ENCODE assay signal across 20 mouse cellular contexts in the genomic region with DNA sequence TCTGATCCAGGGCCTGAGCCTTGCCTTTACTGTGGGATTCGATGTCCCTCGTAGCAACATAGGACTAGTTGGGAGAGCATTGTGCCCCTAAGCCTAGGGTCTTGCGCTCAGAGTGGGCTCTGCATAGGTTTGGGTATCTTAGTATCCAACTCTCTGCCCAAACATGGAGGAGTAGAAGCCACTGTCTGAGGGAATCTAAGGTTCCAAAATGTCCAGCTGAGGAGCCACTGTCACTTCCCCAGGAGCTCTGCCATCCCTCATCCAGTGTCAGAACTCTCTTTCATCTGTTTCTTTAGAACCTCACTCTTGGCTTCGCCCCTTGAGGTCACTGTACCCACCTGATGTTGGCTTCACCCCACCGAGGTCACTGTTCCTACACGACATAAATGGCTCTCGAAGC. TPM values are rescaled to one million over a fixed set of nuclear protein-coding genes. Genes with fewer than 3 reads are reported as not detected.
"Had no signal": no experiment of that assay in that cellular context is flagged by ENCODE, and none has a peak within 500 bp of the region (broad histone marks: within the 10 kb centered on the region; RNA-seq: fewer than 3 reads in every experiment).

No protein-coding gene starts in this region.

- H3K4me3 ChIP-seq: liver, embryonic 15.5 days; lung, embryonic 15.5 days; neural tube, embryonic 13.5 days; stomach, embryonic 15.5 days had no signal

- ATAC-seq: intestine, embryonic 16.5 days had no signal

- H3K9ac ChIP-seq: limb, embryonic 12.5 days; limb, embryonic 15.5 days; liver, embryonic 15.5 days; lung, embryonic 15.5 days; neural tube, embryonic 13.5 days; stomach, embryonic 15.5 days had no signal

- H3K9me3 ChIP-seq: limb, embryonic 12.5 days; limb, embryonic 15.5 days; liver, embryonic 15.5 days; lung, embryonic 15.5 days; neural tube, embryonic 13.5 days; stomach, embryonic 15.5 days had no signal

- H3K27ac ChIP-seq: limb, embryonic 12.5 days; limb, embryonic 15.5 days; liver, embryonic 15.5 days; lung, embryonic 15.5 days; neural tube, embryonic 13.5 days; stomach, embryonic 15.5 days had no signal

- H3K4me1 ChIP-seq: liver, embryonic 15.5 days had no signal

- DNase-seq: kidney, adult 18-20 months; kidney, adult 9 months; kidney, postnatal 14 days; left cerebral cortex, postnatal 4 days; lung, adult 18-20 months; lung, postnatal 10 days; lung, postnatal 36 days; right cerebral cortex, postnatal 25 days; spleen, adult 18-20 months; thymus, postnatal 25 days had no signal

- H3K4me2 ChIP-seq: liver, embryonic 11.5 days; liver, embryonic 15.5 days; lung, embryonic 15.5 days; neural tube, embryonic 13.5 days; stomach, embryonic 15.5 days had no signal

- H3K36me3 ChIP-seq: limb, embryonic 12.5 days; limb, embryonic 15.5 days; liver, embryonic 15.5 days; lung, embryonic 15.5 days; neural tube, embryonic 13.5 days; stomach, embryonic 15.5 days had no signal

RNA-seq across cellular contexts. Expression of gene Hmx1, which starts 10.2 kb away (rescaled TPM):
- polyA plus RNA-seq: intestine, embryonic 16.5 days; kidney, embryonic 16.5 days; limb, embryonic 15.5 days; liver, embryonic 11.5 days; liver, embryonic 15.5 days; midbrain, embryonic 14.5 days had no signal
